Mouse (Mus musculus): ENCODE measurements around the gene Fth1.

DNA sequence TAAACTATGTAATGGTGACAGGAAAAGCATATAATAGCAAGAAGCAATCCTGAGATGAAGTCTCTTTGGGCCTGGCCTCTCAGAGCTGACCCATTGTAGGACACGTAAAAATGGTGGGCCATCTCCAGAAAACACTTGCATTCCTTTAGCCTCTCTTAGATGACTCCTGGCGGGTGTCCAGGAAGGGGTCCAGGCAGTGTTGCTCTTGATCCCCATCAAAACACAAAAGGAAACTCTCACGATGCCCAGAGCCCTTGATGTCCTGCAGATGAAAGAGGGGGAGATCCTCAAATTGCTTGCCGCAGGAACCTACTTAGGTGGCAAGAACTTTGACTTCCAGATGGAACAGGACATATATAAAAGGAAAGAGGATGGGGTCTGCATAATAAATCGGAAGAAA is 43.0 kb upstream of the Fth1 start:
- TF ChIP-seq CTCF (IDR thresholded peaks at IDR 0.05; ENCODE audit: low read depth, low read length), result no peak
- TF ChIP-seq TAL1 (conservative IDR thresholded peaks at IDR 0.05; ENCODE audit: low read depth, low read length), result no peak
- no peak for TF ChIP-seq POLR2AphosphoS5 (IDR thresholded peaks at IDR 0.05; ENCODE audit: insufficient replicate concordance, low read depth, low read length)
- no peak for TF ChIP-seq GATA1 (IDR thresholded peaks at IDR 0.05; ENCODE audit: borderline replicate concordance, low read length)
- no peak for TF ChIP-seq GATA2 (IDR thresholded peaks at IDR 0.05; ENCODE audit: borderline replicate concordance, low read depth, low read length)

Data from G1E (cell line).